In genomic region chr4:128087147-128087606, GRCm38 (mm10) we compare ENCODE assay signal across 15 mouse cellular contexts.
DNase-seq lines count a peak whose midpoint lies in the region; ATAC-seq lines count a peak whose summit lies in the region.
"Had no signal": no experiment of that assay in that cellular context is flagged by ENCODE, and none has a peak within 500 bp of the region (broad histone marks: within the 10 kb centered on the region; RNA-seq: fewer than 3 reads in every experiment).

No protein-coding gene starts in this region.

- no peaks in the 10 kb centered on the region for H3K27me3 ChIP-seq in forebrain, embryonic 14.5 days (replicated peaks; ENCODE audit: control insufficient read depth, insufficient read depth, low read length)
- H3K27me3 ChIP-seq in forebrain, embryonic 10.5 days (ENCODE audit: poor library complexity, severe bottlenecking), result no peaks in the 10 kb centered on the region
- no peaks in the 10 kb centered on the region for H3K27me3 ChIP-seq in heart, embryonic 10.5 days (ENCODE audit: insufficient read depth, poor library complexity, severe bottlenecking)
- H3K27me3 ChIP-seq: megakaryocyte, embryonic 14.5 days; Patski had no signal

- WGBS in forebrain, embryonic 14.5 days, result 85% methylated on average over 5 of the region's 5 CpGs
- 91% methylated on average over 5 of the region's 5 CpGs for WGBS in forebrain, embryonic 10.5 days
- WGBS in heart, embryonic 10.5 days, result 64% methylated on average over 5 of the region's 5 CpGs

- H3K4me1 ChIP-seq in forebrain, embryonic 14.5 days (ENCODE audit: control insufficient read depth, insufficient read depth, low read length), result no peaks in the 10 kb centered on the region
- H3K4me1 ChIP-seq in forebrain, embryonic 10.5 days, result peaks cover 24% of the 10 kb centered on the region; the same call in 1 of the 2 replicates
- H3K4me1 ChIP-seq in heart, embryonic 10.5 days, result peaks cover 18% of the 10 kb centered on the region
- H3K4me1 ChIP-seq: megakaryocyte, embryonic 14.5 days had no signal

- no peaks in the 10 kb centered on the region for H3K9me3 ChIP-seq in forebrain, embryonic 14.5 days (replicated peaks; ENCODE audit: control insufficient read depth, low read length)
- no peaks in the 10 kb centered on the region for H3K9me3 ChIP-seq in forebrain, embryonic 10.5 days
- H3K9me3 ChIP-seq in heart, embryonic 10.5 days, result no peaks in the 10 kb centered on the region

- no peak for ATAC-seq in forebrain, embryonic 14.5 days
- ATAC-seq: forebrain, postnatal 0 days; Patski had no signal

- no peak for DNase-seq in forebrain, embryonic 14.5 days (ENCODE audit: low spot score)
- no peak for DNase-seq in forebrain, embryonic 10.5 days (ENCODE audit: extremely low spot score, low spot score)
- peak; percentile 29 for DNase-seq in brain, adult 2 months (ENCODE audit: low read depth, low spot score)
- peak; percentile 77 for DNase-seq in heart, embryonic 10.5 days (ENCODE audit: low spot score)
- peak; percentile 45 for DNase-seq in heart, postnatal 4 days
- DNase-seq in layer of hippocampus, postnatal 25 days (ENCODE audit: extremely low spot score in 1 of 2, low spot score in 1 of 2), result no peak
- DNase-seq in kidney, postnatal 25 days, result no peak
- DNase-seq in yolk sac, embryonic 10.5 days (ENCODE audit: low spot score), result no peak
- DNase-seq: adrenal gland, adult 2 months; forebrain, postnatal 0 days; layer of hippocampus, postnatal 36 days; lung, embryonic 14.5 days had no signal

- H3K36me3 ChIP-seq in forebrain, embryonic 14.5 days (ENCODE audit: control insufficient read depth, insufficient read depth, low read length), result no peaks in the 10 kb centered on the region
- H3K36me3 ChIP-seq in forebrain, embryonic 10.5 days (replicated peaks), result no peaks in the 10 kb centered on the region
- H3K36me3 ChIP-seq in heart, embryonic 10.5 days, result no peaks in the 10 kb centered on the region

- no peak overlapping the region for H3K4me3 ChIP-seq in forebrain, embryonic 14.5 days (ENCODE audit: low read depth, low read length)
- H3K4me3 ChIP-seq in forebrain, embryonic 10.5 days, result no peak overlapping the region
- no peak overlapping the region for H3K4me3 ChIP-seq in heart, embryonic 10.5 days

- H3K4me2 ChIP-seq in forebrain, embryonic 14.5 days (ENCODE audit: low read length), result no peak overlapping the region
- H3K4me2 ChIP-seq: lung, embryonic 14.5 days had no signal

- H3K27ac ChIP-seq in forebrain, embryonic 14.5 days (ENCODE audit: low read depth, low read length), result 0 out of 2 replicates have a peak overlapping the region, but pooled peaks have one; percentile 33
- H3K27ac ChIP-seq in forebrain, embryonic 10.5 days, result no peak overlapping the region
- 0 out of 2 replicates have a peak overlapping the region, but pooled peaks have one; percentile 47 for H3K27ac ChIP-seq in heart, embryonic 10.5 days
- H3K27ac ChIP-seq: kidney, postnatal 0 days had no signal

- no peak overlapping the region for H3K9ac ChIP-seq in forebrain, embryonic 14.5 days (ENCODE audit: low read length)
- H3K9ac ChIP-seq: forebrain, postnatal 0 days; lung, embryonic 14.5 days had no signal

Comparison
In these comparisons a context has a peak if more than half of its experiments do, and no peak if none do; other contexts are left out.
1. DNase-seq: peak in brain, adult 2 months (single experiment), heart, embryonic 10.5 days (single experiment) and heart, postnatal 4 days (single experiment); none in forebrain, embryonic 14.5 days (single experiment), forebrain, embryonic 10.5 days (single experiment), layer of hippocampus, postnatal 25 days (0 of 2), kidney, postnatal 25 days (0 of 2) and yolk sac, embryonic 10.5 days (single experiment).